Mouse (Mus musculus) bone marrow, adult 2 months (tissue): ENCODE measurements around the gene Fam189b.

Experiments
- CTCF ChIP-seq: fragments of 200-500 bp; IDR thresholded peaks from 2 replicates; pipeline ENCODE4 v1.5.1; 2011; ENCODE audit warnings: low read length, control low read depth; ENCODE audit not compliant: control insufficient read depth, insufficient read depth
- POLR2A ChIP-seq: fragments of 200-500 bp; IDR thresholded peaks from 2 replicates; pipeline ENCODE4 v1.6.1; 2011; ENCODE audit warnings: low read depth, mild to moderate bottlenecking, control low read depth, low read length, borderline replicate concordance; ENCODE audit not compliant: control insufficient read depth

GRCm38 (mm10) chr3:89238494-89238893 lies 55.6 kb downstream of the Fam189b start:
- TF ChIP-seq POLR2A (no peak), CTCF (no peak)
